Mouse (Mus musculus) MEL-GATA-1-ER (cell line): ENCODE data around the gene Pkd1l2.

Experiments
- DNase-seq: peaks from one replicate; pipeline ENCODE4 v3.0.0-alpha.2; 2012; ENCODE audit warnings: low read depth; ENCODE audit errors: extremely low read depth

Pkd1l2 gene

GRCm38 (mm10) chr8:117082399-117082872 lies at the start of gene Pkd1l2:
TSS of gene Pkd1l2 (minus strand) at chr8:117082449.
- DNase-seq: no peak

DNA sequence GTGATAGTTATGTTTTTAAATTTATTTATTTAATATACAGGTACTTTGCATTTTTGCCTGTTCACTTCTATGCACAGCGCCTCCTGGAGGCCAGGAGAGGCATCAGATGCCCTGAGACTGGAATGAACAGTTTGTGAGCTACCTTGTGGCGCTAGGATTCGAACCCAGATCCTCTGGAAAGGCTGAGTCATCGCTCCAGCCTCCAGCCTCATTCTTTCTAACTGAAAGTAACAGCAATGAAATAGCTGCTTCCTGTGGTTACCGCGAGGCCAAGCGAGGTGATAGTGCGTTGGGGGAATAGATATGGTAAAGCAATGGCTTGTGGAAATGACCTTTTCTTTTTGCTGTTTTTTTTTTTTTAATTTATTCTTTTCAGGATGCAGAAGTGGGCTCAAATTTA lies 44.8 kb upstream of the Pkd1l2 start:
- DNase-seq: no peak

DNA sequence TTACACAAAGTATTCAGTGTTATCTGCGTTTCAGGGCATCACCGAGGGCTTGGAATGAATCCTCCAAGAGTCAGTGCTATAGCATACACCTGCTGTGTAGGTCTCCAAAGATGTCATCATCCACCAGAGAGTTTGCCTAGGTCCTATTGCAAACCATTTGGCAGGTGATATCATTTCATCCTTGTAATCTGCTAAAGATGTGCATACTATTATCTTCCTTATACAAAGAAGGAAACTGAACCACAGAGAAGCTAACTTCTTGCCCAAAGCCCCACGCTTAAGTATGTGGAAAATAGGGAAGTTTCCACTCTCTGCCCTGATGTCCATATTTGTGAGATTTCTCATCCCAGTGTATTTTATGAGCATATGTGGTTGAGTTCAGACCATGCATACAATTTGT lies 44.2 kb upstream of the Pkd1l2 start:
- DNase-seq: no peak

DNA sequence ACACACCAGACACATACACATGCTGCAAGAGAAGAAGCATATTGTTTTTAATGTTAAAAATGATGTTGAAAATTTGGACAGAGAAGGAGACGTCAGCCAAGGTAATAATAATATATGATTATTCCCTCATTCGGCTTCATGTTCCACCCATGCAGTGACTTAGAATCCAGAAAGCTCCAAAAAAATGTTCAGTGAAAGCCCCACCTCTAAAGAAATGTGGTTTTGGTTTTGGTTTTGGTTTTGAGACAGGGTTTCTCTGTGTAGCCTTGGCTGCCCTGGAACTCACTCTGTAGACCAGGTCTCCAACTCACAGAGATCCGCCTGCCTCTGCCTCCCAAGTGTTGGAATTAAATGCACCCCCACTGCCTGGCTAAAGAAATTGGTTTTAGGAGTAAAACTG lies 43.6 kb upstream of the Pkd1l2 start:
- no peak for DNase-seq

GRCm38 (mm10) chr8:117123850-117124633 lies 41.8 kb upstream of the Pkd1l2 start:
- no peak for DNase-seq

- DNase-seq: peak; percentile 69
Observed at GRCm38 (mm10) chr8:117121277-117121676, 39.0 kb upstream of the Pkd1l2 start.

DNA sequence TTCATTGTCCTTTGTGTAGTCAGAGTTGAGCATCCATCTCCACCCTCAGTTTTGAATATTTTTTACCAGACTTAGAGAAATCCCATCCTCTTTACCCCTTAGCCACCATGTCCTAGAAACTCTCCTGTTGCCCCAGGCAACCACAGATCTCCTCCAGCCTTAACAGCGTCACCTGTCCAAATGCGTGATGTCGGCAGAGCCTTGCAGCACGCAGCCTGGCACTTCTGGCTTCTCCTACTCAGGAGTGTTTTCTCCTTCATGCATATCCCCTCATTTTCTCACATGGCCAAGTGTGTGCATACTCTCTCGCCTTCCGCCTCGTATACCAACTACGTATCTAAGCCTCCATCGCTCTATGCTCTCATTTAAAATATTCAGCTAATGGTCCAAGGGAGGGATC lies 36.2 kb upstream of the Pkd1l2 start:
- DNase-seq: no peak

DNA sequence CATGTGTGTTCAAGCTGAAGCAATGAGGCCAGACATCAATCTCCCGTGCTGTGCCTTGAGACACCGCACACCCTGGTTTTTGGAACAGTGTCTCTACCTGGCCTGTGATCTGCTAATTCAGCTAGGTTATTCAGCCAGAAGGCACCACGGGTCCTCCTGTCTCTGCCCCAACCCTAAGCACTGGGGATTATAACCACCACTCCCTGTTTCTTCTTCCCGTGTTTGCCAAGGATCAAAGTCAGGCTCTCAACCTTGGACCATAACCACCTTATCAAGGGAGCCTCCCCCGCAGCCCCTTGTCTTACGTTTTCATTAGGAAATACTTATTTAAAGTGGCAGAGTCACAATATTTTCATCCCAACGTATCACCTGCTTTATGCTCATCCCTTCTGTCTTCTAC lies 34.3 kb upstream of the Pkd1l2 start:
- DNase-seq: no peak

DNA sequence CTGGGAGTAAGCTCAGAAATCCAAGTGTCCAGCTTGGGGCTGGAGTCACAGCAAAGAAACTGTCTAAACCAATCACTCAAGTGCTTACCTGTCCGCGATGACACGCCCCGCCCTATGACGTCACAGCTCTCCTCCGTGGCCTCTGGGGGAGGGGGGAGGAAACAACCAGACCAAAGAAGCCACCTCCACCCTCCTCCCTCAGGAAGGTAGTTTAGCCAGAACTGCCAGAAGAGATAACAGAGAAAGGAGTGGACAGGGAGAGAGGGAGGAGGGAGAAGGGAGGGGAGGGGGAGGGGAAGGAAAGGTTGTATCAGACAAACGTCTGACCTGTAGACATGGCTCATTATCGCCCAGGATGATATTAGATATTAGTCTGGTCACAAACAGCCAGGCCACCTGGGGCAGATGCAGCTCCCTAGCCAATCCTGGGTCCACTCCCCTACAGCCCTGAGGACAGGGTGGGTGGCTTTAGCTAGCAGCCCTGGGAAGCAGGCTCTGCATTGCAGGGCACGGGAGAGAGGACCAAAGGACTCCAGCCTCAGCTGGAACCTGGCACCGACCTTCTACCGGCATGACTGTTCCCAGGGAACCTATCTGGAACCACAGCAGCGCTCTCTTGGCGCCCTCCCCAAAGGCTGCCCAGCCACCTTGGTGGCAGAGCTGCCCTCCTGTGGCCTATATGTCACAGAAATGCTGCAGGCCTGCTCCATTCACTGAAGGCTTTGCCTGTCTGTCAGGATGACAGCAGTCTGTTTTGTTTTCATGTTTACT lies 33.6 kb upstream of the Pkd1l2 start:
- no peak for DNase-seq

DNA sequence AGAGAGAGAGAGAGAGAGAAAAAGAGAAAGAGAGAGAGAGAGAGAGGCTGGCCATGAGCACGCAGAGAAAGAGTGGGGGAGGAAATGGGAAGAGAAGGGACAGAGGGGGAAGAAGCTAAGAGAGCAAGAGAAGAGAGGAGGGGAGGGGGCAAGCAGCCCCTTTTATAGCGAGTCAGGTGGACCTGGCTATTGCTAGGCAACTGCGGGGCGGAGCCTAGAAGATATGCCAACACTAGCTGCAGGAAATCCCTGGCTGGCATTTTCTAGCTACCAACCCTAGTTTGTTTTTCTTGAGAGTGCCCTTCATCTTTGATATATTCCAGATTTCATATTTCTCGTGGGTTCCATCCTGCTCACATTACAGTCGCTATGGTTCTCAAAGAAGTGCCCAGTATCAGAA lies 32.8 kb upstream of the Pkd1l2 start:
- DNase-seq: no peak

DNA sequence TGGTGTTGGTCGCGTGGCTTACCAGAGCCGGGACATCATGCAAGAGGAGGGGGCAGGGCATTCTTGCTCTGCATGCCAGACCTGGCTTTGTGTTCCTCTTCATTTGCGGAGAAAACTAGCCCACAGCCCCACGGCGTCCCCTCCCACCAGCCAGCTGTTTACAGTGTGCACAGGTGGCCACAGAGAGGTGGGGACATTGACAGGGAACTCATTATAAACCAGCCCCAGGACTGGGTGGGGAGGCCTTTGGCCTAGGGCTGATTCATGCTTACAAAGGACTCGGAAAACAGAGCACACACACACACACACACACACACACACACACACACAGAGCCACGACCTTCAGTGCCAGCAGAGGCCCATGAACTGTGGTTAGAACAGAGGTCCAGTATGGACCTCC lies 30.0 kb upstream of the Pkd1l2 start:
- DNase-seq: no peak

GRCm38 (mm10) chr8:117111641-117112040 lies 29.4 kb upstream of the Pkd1l2 start:
- DNase-seq: no peak

- peak; percentile 87 for DNase-seq
Observed at GRCm38 (mm10) chr8:117109801-117110390, 27.6 kb upstream of the Pkd1l2 start.

DNA sequence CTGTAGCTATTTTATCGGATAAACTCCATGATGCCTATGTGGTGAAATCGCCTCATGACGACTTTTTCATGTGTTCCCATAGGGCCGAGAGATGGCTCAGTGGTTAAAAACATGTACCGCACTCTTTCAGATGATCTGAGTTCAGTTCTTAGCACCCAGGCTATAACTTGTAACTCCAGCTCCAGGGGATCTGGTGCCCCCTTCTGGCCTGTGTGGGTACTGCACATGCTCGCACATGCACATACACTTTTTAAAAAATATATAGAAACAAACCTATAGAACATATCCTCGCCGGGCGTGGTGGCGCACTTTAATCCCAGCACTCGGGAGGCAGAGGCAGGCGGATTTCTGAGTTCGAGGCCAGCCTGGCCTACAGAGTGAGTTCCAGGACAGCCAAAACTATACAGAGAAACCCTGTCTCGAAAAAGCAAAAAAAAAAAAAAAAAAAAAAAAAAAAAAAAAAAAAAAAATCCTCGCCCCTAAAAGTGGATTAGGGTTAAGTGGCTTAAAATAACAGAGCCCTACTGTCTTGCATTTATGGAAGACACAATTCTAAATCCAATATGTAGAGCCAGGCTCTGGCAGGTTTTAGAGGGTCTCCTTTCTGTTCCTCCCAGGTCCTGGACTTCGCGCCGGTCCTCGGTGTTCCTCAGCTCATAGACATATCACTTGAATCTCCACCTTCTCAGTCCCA lies 26.9 kb upstream of the Pkd1l2 start:
- no peak for DNase-seq

DNA sequence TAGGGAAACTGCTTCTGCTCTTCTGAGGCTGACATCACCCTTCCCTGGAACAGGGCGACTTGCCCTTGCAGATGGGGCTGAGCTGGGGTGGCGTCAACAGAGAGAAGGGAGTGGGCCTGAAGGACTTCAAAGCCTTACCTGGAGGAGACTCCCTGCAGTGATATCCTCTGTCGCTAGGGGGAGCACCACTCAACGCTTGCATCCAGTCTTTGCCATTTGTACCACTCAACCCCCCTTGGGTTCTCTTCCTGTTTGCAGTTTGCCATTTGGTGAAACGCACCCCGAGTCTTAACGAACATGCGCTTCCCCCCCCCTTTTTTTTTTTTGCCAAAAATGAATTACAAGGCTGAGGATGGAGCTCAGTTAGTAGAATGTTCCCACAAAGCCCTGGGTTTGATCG lies 25.3 kb upstream of the Pkd1l2 start:
- peak; percentile 66 for DNase-seq

DNA sequence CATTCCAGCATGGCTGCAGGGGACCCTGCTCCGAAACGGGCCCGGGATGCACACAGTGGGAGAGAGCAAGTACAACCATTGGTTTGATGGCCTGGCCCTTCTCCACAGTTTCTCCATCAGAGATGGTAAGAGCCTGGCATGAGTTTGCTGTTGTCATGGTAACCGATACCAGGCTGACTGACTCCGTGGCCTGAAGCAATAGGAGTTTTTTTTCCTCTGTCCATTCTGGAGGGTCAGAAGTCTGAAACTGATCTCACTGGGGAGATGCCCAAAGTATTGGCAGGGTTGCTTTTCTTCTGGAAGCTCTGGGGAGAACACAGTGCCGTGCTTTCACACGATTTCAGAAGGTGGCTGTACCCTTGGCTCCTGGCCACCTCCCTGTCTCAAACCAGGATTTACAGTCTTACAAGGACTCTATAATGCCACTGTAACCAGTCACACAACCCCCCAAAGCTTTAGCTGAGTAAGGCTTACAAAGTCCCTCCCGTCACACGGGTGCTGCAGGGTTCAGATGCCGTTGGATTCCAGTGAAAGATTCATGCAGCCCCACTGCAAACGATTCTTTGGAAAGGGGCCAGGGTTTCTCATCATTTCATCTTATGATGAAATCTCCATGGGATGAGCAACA lies 15.4 kb upstream of the Pkd1l2 start:
- no peak for DNase-seq

- DNase-seq: no peak
Observed at GRCm38 (mm10) chr8:117097051-117097563, 14.9 kb upstream of the Pkd1l2 start.

- DNase-seq: no peak
Observed at GRCm38 (mm10) chr8:117095647-117096046, 13.4 kb upstream of the Pkd1l2 start, which contains the start of gene Bco1. TSS of gene Bco1 (plus strand) at chr8:117095854.

GRCm38 (mm10) chr8:117094053-117094452 lies 11.8 kb upstream of the Pkd1l2 start:
- no peak for DNase-seq

- DNase-seq: no peak
Observed at GRCm38 (mm10) chr8:117089802-117090201, 7.6 kb upstream of the Pkd1l2 start.

DNA sequence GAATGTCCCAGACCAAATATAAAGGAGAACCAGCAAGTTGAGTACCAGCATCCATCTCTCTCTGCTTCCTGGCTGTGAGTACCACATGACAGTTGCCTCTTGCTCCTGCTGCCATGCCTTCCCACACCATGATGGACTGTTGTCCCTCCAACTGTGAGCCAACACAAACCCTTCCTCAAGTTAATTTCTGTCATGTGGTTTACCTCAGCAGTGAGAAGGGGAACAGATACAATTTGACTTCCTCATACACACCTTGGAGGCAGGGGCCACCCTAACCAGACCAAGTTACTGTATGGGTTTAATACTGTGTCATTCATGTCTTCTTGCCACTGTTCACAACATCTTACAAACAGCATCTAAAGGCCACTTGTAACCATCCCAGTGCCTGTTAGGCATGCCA lies 4.8 kb upstream of the Pkd1l2 start:
- DNase-seq: no peak
